Mouse (Mus musculus) ES-Bruce4 (cell line): ENCODE results near the gene Krtap5-5.
"Not testable (repeated sequence)": the region's sequence is repeated elsewhere in the genome, so short reads cannot be mapped to it uniquely, and the experiment has no call there.

ENCODE experiments used
- CTCF ChIP-seq: IDR thresholded peaks from one replicate; pipeline ENCODE4 v1.8.1; 2011; ENCODE audit warnings: low read depth, low read length
- EP300 ChIP-seq: IDR thresholded peaks from 2 replicates; pipeline ENCODE4 v1.6.1; 2011; ENCODE audit warnings: low read depth, low read length; ENCODE audit not compliant: insufficient read depth
- POLR2A ChIP-seq: IDR thresholded peaks from one replicate; pipeline ENCODE4 v1.8.1; 2011; ENCODE audit warnings: low read length; ENCODE audit not compliant: insufficient read depth

DNA sequence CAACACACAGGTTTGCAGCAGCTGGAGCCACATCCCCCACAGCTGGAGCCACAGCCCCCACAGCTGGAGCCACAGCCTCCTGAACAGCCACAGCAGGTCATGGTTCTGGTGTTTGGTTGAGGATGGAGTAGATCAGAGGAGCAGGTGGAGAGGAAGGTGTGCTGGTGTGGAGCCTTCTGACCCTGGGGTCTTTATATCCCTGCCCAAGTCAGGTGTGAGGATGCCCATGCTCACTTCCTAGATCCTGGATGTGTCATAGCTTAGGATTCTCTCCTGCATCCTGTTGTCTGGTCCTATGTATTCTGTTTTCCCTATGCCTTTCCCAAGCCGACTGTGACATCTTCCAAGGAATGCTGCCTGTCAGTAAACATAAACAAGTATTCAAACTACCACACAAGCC, 28.5 kb upstream of the Krtap5-5 start, which contains the start of gene Gm2431:
- TF ChIP-seq EP300, CTCF, POLR2A: not testable (repeated sequence)
